11 mouse cellular contexts compared by ENCODE assay signal in genomic region chr5:43554871-43555270, GRCm38 (mm10). TPM values are rescaled to one million over a fixed set of nuclear protein-coding genes. Genes with fewer than 3 reads are reported as not detected.
DNase-seq lines count a peak whose midpoint lies in the region; ATAC-seq lines count a peak whose summit lies in the region.
"Had no signal": no experiment of that assay in that cellular context is flagged by ENCODE, and none has a peak within 500 bp of the region (broad histone marks: within the 10 kb centered on the region; RNA-seq: fewer than 3 reads in every experiment).

No protein-coding gene starts in this region.

- peak; percentile 10 for DNase-seq in gastrocnemius, postnatal 10 days
- DNase-seq in gastrocnemius, adult 18-20 months (ENCODE audit: low spot score) = no peak
- DNase-seq in ovary, postnatal 36 days (ENCODE audit: low spot score) = peak; percentile 19
- DNase-seq in ovary, postnatal 10 days (ENCODE audit: low spot score) = no peak
- peak; percentile 39 for DNase-seq in kidney, postnatal 10 days
- no peak for DNase-seq in embryo, embryonic 10.5 days (ENCODE audit: low spot score)
- no peak for DNase-seq in adrenal gland, adult 18-20 months (ENCODE audit: low spot score in 2 of 2)
- DNase-seq: thymus, postnatal 36 days had no signal

- ATAC-seq in erythroblast, adult 5-6 weeks (replicated peaks; ENCODE audit: low FRiP score, poor library complexity, severe bottlenecking) = no peak
- ATAC-seq: forebrain, embryonic 16.5 days had no signal

RNA-seq across cellular contexts. Expression of gene C1qtnf7, which starts 39.5 kb away (rescaled TPM):
- total RNA-seq in gastrocnemius, postnatal 10 days (2021) = 1 to 10 TPM; 2.0 to 2.1 TPM
- 1 to 10 TPM in 1 of 2 experiments, under 1 TPM in 1; 0.46 to 1.1 TPM for total RNA-seq in gastrocnemius, adult 18-20 months (2021)
- total RNA-seq in adrenal gland, adult 18-20 months (2021) = 1 to 10 TPM; 3.9 to 5.1 TPM
- total RNA-seq in erythroblast, adult 5-6 weeks (2015; ENCODE audit: low replicate concordance) = not detected in 2 replicates
- not detected in 2 replicates for total RNA-seq in erythroblast, adult 5-6 weeks (2017; ENCODE audit: low replicate concordance)
- total RNA-seq: common myeloid progenitor, adult 5-6 weeks had no signal

Comparison
In these comparisons a context has a peak if more than half of its experiments do, and no peak if none do; other contexts are left out.
1. DNase-seq: peak in gastrocnemius, postnatal 10 days (single experiment), ovary, postnatal 36 days (single experiment) and kidney, postnatal 10 days (single experiment); none in gastrocnemius, adult 18-20 months (single experiment), ovary, postnatal 10 days (single experiment), embryo, embryonic 10.5 days (single experiment) and adrenal gland, adult 18-20 months (0 of 2).